Mouse (Mus musculus): ENCODE results near the gene Farp1. TPM values are rescaled to one million over a fixed set of nuclear protein-coding genes. Genes with fewer than 3 reads are reported as not detected.
A peak's percentile ranks its signal among the peaks of the same experiment; 100 is the strongest.

Gene Farp1
- polyA plus RNA-seq, 1 experiment from 2014 or later: 29.1 TPM

GRCm38 (mm10) chr14:121107707-121108285 lies 72.8 kb downstream of the Farp1 start:
- peak; percentile 37; the same call in 1 of the 2 replicates for ATAC-seq (ENCODE audit: insufficient number of reproducible peaks, low FRiP score, low TSS enrichment, low read depth)
- Histone ChIP-seq H3K27me3 (no peaks in the 10 kb centered on the region), H3K4me2 (peak overlapping the region; percentile 0; the same call in 1 of the 2 replicates), H3K27ac (peak overlapping the region; percentile 91), H3K9me3 (no peaks in the 10 kb centered on the region), H3K4me3 (no peak overlapping the region), H3K9ac (no peak overlapping the region), H3K4me1 (peaks cover 79% of the 10 kb centered on the region), H3K36me3 (peaks cover 2% of the 10 kb centered on the region; the same call in 1 of the 2 replicates)
- WGBS: 32% methylated on average over 10 of the region's 10 CpGs

GRCm38 (mm10) chr14:121108439-121109115 lies 73.6 kb downstream of the Farp1 start:
- Histone ChIP-seq H3K4me3 (no peak overlapping the region), H3K27ac (peak overlapping the region; percentile 91), H3K36me3 (0 out of 2 replicates have a peak, but pooled peaks cover under 1% of the 10 kb centered on the region), H3K9ac (no peak overlapping the region), H3K4me2 (peak overlapping the region; percentile 24), H3K4me1 (peaks cover 71% of the 10 kb centered on the region), H3K9me3 (no peaks in the 10 kb centered on the region), H3K27me3 (no peaks in the 10 kb centered on the region)
- ATAC-seq (ENCODE audit: insufficient number of reproducible peaks, low FRiP score, low TSS enrichment, low read depth): peak; percentile 74
- WGBS: 6% methylated on average over 8 of the region's 8 CpGs

GRCm38 (mm10) chr14:121109116-121109504 lies 74.1 kb downstream of the Farp1 start:
- H3K27ac ChIP-seq: peak overlapping the region; percentile 91
- no peaks in the 10 kb centered on the region for H3K27me3 ChIP-seq
- no peak for ATAC-seq (ENCODE audit: insufficient number of reproducible peaks, low FRiP score, low TSS enrichment, low read depth)
- H3K36me3 ChIP-seq: 0 out of 2 replicates have a peak, but pooled peaks cover 3% of the 10 kb centered on the region
- 19% methylated on average over 9 of the region's 9 CpGs for WGBS
- H3K9ac ChIP-seq: no peak overlapping the region
- H3K4me3 ChIP-seq: no peak overlapping the region
- H3K9me3 ChIP-seq: no peaks in the 10 kb centered on the region
- H3K4me2 ChIP-seq: peak overlapping the region; percentile 24; the same call in 1 of the 2 replicates
- peaks cover 68% of the 10 kb centered on the region for H3K4me1 ChIP-seq

GRCm38 (mm10) chr14:121110492-121111267 lies 75.7 kb downstream of the Farp1 start:
- no peak for ATAC-seq (ENCODE audit: insufficient number of reproducible peaks, low FRiP score, low TSS enrichment, low read depth)
- H3K4me2 ChIP-seq: no peak overlapping the region
- no peak overlapping the region for H3K27ac ChIP-seq
- peaks cover 10% of the 10 kb centered on the region for H3K36me3 ChIP-seq
- peaks cover 56% of the 10 kb centered on the region for H3K4me1 ChIP-seq
- H3K4me3 ChIP-seq: no peak overlapping the region
- H3K27me3 ChIP-seq: no peaks in the 10 kb centered on the region
- no peaks in the 10 kb centered on the region for H3K9me3 ChIP-seq
- no peak overlapping the region for H3K9ac ChIP-seq
- 62% methylated on average over 13 of the region's 13 CpGs for WGBS

- Histone ChIP-seq H3K27ac (no peak overlapping the region), H3K27me3 (no peaks in the 10 kb centered on the region), H3K4me1 (peaks cover 42% of the 10 kb centered on the region), H3K36me3 (peaks cover 12% of the 10 kb centered on the region), H3K9me3 (no peaks in the 10 kb centered on the region), H3K4me2 (no peak overlapping the region), H3K4me3 (no peak overlapping the region), H3K9ac (no peak overlapping the region)
- WGBS: 59% methylated on average over 8 of the region's 8 CpGs
- no peak for ATAC-seq (ENCODE audit: insufficient number of reproducible peaks, low FRiP score, low TSS enrichment, low read depth)
Observed at GRCm38 (mm10) chr14:121112061-121112460, 77.1 kb downstream of the Farp1 start.

GRCm38 (mm10) chr14:121113785-121114184 lies 78.8 kb downstream of the Farp1 start:
- Histone ChIP-seq H3K9ac (no peak overlapping the region), H3K4me3 (no peak overlapping the region), H3K27me3 (no peaks in the 10 kb centered on the region), H3K9me3 (no peaks in the 10 kb centered on the region), H3K4me1 (peaks cover 29% of the 10 kb centered on the region), H3K4me2 (no peak overlapping the region), H3K36me3 (peaks cover 12% of the 10 kb centered on the region), H3K27ac (no peak overlapping the region)
- 91% methylated on average over 6 of the region's 6 CpGs for WGBS
- no peak for ATAC-seq (ENCODE audit: insufficient number of reproducible peaks, low FRiP score, low TSS enrichment, low read depth)

- H3K36me3 ChIP-seq: peaks cover 12% of the 10 kb centered on the region
- H3K9me3 ChIP-seq: no peaks in the 10 kb centered on the region
- H3K4me1 ChIP-seq: peaks cover 12% of the 10 kb centered on the region; the same call in 1 of the 2 replicates
- ATAC-seq (ENCODE audit: insufficient number of reproducible peaks, low FRiP score, low TSS enrichment, low read depth): no peak
- no peak overlapping the region for H3K4me2 ChIP-seq
- no peak overlapping the region for H3K4me3 ChIP-seq
- H3K27ac ChIP-seq: no peak overlapping the region
- no peaks in the 10 kb centered on the region for H3K27me3 ChIP-seq
- H3K9ac ChIP-seq: no peak overlapping the region
- 65% methylated on average over 4 of the region's 4 CpGs for WGBS
Observed at GRCm38 (mm10) chr14:121116696-121117095, 81.7 kb downstream of the Farp1 start.

- H3K27me3 ChIP-seq: no peaks in the 10 kb centered on the region
- H3K4me1 ChIP-seq: peaks cover 25% of the 10 kb centered on the region
- H3K9ac ChIP-seq: no peak overlapping the region
- ATAC-seq (ENCODE audit: insufficient number of reproducible peaks, low FRiP score, low TSS enrichment, low read depth): no peak
- peak overlapping the region; percentile 11; the same call in 1 of the 2 replicates for H3K27ac ChIP-seq
- H3K4me3 ChIP-seq: no peak overlapping the region
- peaks cover 10% of the 10 kb centered on the region for H3K36me3 ChIP-seq
- H3K4me2 ChIP-seq: no peak overlapping the region
- no peaks in the 10 kb centered on the region for H3K9me3 ChIP-seq
- 60% methylated on average over 7 of the region's 7 CpGs for WGBS
Observed at GRCm38 (mm10) chr14:121118860-121119259, 83.9 kb downstream of the Farp1 start.

- Histone ChIP-seq H3K4me2 (no peak overlapping the region), H3K9me3 (no peaks in the 10 kb centered on the region), H3K4me3 (no peak overlapping the region), H3K36me3 (no peaks in the 10 kb centered on the region), H3K27ac (peak overlapping the region; percentile 11; the same call in 1 of the 2 replicates), H3K9ac (no peak overlapping the region), H3K4me1 (peaks cover 50% of the 10 kb centered on the region), H3K27me3 (no peaks in the 10 kb centered on the region)
- no peak for ATAC-seq (ENCODE audit: insufficient number of reproducible peaks, low FRiP score, low TSS enrichment, low read depth)
- WGBS: 64% methylated on average over 3 of the region's 3 CpGs
Observed at GRCm38 (mm10) chr14:121121664-121122063, 86.7 kb downstream of the Farp1 start.

- peaks cover 50% of the 10 kb centered on the region for H3K4me1 ChIP-seq
- H3K4me2 ChIP-seq: no peak overlapping the region
- H3K36me3 ChIP-seq: no peaks in the 10 kb centered on the region
- no peak overlapping the region for H3K9ac ChIP-seq
- 18% methylated on average over 2 of the region's 2 CpGs for WGBS
- H3K4me3 ChIP-seq: no peak overlapping the region
- no peaks in the 10 kb centered on the region for H3K27me3 ChIP-seq
- ATAC-seq (ENCODE audit: insufficient number of reproducible peaks, low FRiP score, low TSS enrichment, low read depth): peak; percentile 31; the same call in 1 of the 2 replicates
- 0 out of 2 replicates have a peak overlapping the region, but pooled peaks have one; percentile 17 for H3K27ac ChIP-seq
- H3K9me3 ChIP-seq: no peaks in the 10 kb centered on the region
Observed at GRCm38 (mm10) chr14:121122852-121123251, 87.9 kb downstream of the Farp1 start.

GRCm38 (mm10) chr14:121124409-121125010 lies 89.5 kb downstream of the Farp1 start:
- Histone ChIP-seq H3K4me2 (no peak overlapping the region), H3K36me3 (no peaks in the 10 kb centered on the region), H3K9ac (no peak overlapping the region), H3K9me3 (no peaks in the 10 kb centered on the region), H3K4me3 (no peak overlapping the region), H3K4me1 (peaks cover 51% of the 10 kb centered on the region), H3K27me3 (no peaks in the 10 kb centered on the region), H3K27ac (peak overlapping the region; percentile 64)
- no peak for ATAC-seq (ENCODE audit: insufficient number of reproducible peaks, low FRiP score, low TSS enrichment, low read depth)
- whole genome bisulfite sequencing: 51% methylated on average over 8 of the region's 8 CpGs
